Mouse (Mus musculus) CD4-positive, CD25-positive, alpha-beta regulatory T cell, adult 4 months (primary cell): ENCODE results near the gene Nt5c1b. TPM values are rescaled to one million over a fixed set of nuclear protein-coding genes. Genes with fewer than 3 reads are reported as not detected.
A peak's percentile ranks its signal among the peaks of the same experiment; 100 is the strongest.

ENCODE experiments used
- ATAC-seq: one replicate; pipeline ENCODE4 v1.8.0; 2017
- polyA plus RNA-seq, 2 experiments: library from polyadenylated mRNA; unstranded; fragments of 100-300 nt; shearing (Covaris generic); gene quantifications; one replicate each; pipeline ENCODE4 v1.2.1; 2017

Gene Nt5c1b
- not detected for polyA plus RNA-seq

- ATAC-seq = no peak
Observed at GRCm38 (mm10) chr12:10369673-10370072, at the start of gene Nt5c1b. Gene Nt5c1b (plus strand): TSS chr12:10369973.

- no peak for ATAC-seq
Observed at GRCm38 (mm10) chr12:10327651-10328050, 42.1 kb upstream of the Nt5c1b start.

- ATAC-seq = no peak
Observed at GRCm38 (mm10) chr12:10329460-10329859, 40.3 kb upstream of the Nt5c1b start.

- ATAC-seq = no peak
Observed at GRCm38 (mm10) chr12:10340604-10341003, 29.2 kb upstream of the Nt5c1b start.

- ATAC-seq = no peak
Observed at GRCm38 (mm10) chr12:10350706-10351105, 19.1 kb upstream of the Nt5c1b start.

GRCm38 (mm10) chr12:10357756-10358155 is 12.0 kb upstream of the Nt5c1b start:
- no peak for ATAC-seq

GRCm38 (mm10) chr12:10390671-10391441 is 21.1 kb downstream of the Nt5c1b start, which contains the start of gene Rdh14:
Gene Rdh14 (plus strand): TSS chr12:10390772.
- peak; percentile 98 for ATAC-seq

- ATAC-seq = no peak
Observed at GRCm38 (mm10) chr12:10400788-10401187, 31.0 kb downstream of the Nt5c1b start.

GRCm38 (mm10) chr12:10402421-10403115 is 32.8 kb downstream of the Nt5c1b start:
- ATAC-seq = no peak

- no peak for ATAC-seq
Observed at GRCm38 (mm10) chr12:10410511-10411179, 40.9 kb downstream of the Nt5c1b start.

- no peak for ATAC-seq
Observed at GRCm38 (mm10) chr12:10411453-10411852, 41.7 kb downstream of the Nt5c1b start.

GRCm38 (mm10) chr12:10422347-10422746 is 52.6 kb downstream of the Nt5c1b start:
- ATAC-seq = no peak

GRCm38 (mm10) chr12:10425982-10426863 is 56.5 kb downstream of the Nt5c1b start:
- no peak for ATAC-seq

- ATAC-seq = no peak
Observed at GRCm38 (mm10) chr12:10430999-10431398, 61.2 kb downstream of the Nt5c1b start.

GRCm38 (mm10) chr12:10438054-10439001 is 68.6 kb downstream of the Nt5c1b start:
- ATAC-seq = peak; percentile 47

Other genes with a start within 250 kb of the Nt5c1b start
- gene Rdh14, start 20.8 kb downstream of the Nt5c1b start, polyA plus RNA-seq = 10 to 100 TPM; 10.4 to 10.5 TPM